Mouse (Mus musculus): ENCODE data around the gene Ogfr.

Gene Ogfr

DNA sequence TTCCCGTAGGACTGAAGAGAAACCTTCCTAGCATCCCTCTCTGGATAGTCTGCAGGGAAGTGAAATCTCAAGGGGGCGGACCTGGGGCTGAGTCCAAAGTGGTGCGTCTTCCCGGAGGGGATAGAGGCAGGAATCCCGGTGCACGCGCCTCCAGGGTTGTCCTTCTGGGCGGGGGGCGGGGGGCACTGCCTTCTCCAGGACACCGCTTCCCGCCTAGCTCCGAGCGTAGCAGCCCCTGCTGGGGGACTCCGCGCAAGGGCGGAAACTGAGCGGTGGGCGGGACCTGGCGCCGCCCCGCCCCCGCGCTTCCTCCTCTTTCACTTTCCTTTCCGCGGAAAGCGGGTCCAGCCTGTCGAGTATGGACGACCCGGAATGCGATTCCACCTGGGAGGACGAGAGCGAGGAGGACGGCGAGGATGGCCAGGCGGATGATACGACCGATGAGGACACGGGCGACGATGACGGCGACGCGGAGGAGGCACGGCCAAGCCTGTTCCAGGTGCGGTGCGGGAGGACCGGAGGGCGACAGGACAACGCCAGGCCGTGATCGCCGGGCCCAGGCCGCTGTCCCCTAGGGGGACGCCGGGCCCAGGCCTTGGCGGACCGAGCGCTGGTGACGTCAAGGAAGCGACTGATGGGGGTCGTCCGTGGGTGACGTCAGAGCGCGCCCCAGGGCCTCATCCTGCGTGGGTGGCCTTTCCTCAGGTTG lies at the start of gene Ogfr:
Ogfr (plus strand) TSS at position 123 of the 709 bp plus-strand sequence.
- peak; percentile 86 for DNase-seq (ENCODE audit: low spot score)

DNA sequence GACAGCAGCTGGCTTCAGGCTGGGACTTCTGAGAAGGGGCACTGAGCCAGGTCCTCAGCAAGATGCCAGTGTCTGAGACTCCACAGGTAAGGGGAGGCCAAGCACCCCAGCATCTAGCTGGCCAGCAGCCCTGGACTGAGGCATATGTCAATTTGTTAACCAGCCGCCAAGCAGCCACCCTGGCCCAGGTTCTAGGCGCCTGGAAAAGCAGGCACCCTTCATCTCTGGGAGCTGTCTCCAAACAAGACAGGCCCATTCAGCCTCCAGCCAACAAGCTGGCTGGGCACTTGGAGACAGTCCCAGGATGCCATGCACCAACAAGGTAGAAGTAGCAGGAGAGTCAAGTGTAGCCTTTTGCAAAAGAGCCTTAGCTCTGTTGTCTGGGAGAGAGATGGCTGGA lies 45.4 kb upstream of the Ogfr start:
- no peak for DNase-seq (ENCODE audit: low spot score)

DNA sequence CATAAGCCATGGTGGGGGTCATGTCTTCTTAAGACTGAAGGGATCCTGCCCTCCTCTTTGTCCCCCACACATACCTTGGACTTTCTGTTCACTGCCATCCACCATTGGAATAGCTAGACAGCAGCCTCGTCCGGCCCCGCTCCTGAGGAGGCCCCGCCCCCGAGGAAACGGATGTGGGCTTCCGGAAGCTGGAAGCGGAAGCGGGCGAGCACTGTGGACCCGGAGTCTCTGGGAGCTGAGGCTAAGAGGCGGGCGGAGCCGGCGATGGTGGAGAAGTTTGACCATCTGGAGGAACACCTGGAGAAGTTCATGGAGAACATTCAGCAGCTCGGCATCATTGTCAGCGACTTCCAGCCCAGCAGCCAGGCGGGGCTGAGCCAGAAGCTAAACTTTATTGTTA lies 44.0 kb upstream of the Ogfr start:
- DNase-seq (ENCODE audit: low spot score) = no peak

DNA sequence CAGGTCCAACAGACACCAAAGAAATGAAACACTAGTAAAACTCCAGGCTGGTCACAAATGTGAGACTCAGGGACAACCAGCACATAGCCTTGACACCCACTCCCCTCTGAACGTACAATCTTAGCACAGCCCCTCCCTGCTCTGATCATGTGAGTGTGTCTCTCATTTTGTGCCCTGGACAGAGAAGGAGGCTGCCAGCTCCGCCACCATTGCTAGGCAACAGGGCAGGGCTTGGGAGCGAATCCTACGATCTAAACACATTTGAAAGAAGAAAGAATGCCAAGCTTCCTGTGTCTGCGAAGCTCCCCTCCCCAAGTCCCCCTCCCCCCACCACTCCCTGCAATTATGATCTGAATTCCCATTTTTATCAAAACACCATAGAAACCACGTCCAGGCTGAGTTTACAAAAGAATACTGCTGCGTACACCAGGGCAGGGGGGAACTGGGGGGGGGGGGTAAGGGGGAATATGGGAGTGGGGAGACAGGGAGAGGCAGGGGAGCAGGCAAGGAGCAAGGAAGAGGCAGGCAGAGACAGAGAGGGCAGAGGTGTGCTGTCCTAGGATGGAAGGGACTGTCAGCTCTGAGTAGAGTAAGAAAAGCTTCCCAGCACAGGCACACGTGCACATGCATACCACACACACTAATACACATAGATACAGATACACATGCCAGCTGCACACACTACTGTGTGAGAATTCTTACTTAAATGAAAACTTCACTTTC lies 41.5 kb upstream of the Ogfr start:
- DNase-seq (ENCODE audit: low spot score) = no peak

DNA sequence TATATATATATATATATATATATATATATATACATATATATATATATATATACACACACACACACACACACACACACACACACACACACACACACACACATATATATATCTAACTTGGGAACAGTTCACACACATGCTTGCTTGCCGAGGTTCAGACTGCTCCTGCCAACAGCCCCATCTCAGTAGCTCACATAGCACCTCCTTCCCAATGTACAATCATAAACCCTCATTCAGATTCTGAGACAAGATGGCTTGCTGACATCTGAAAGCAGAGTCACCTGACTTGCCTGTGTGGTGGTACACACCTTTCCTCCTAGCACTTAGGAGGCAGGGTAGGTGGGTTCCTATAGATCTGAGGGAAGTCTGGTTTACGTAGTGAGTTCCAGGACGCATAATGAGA lies 36.7 kb upstream of the Ogfr start:
- DNase-seq (ENCODE audit: low spot score) = no peak

DNA sequence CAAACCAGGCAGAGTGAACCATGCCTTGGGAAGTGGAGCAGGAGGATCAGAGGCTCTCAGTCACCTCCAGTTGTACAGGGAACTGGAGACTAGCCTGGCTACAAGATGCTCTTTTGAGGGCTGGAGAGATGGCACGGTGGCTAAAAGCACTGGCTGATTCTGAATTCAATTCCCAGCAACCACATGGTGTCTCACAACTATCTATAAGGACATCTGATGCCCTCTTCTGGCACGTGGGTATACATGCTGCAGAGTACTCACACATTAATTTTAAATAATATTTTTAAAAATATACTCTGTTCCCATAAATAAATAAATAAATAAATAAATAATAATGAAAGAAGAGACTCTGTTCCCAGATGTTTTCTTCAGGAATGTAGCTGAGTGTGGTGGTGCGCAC lies 33.8 kb upstream of the Ogfr start:
- no peak for DNase-seq (ENCODE audit: low spot score)

DNA sequence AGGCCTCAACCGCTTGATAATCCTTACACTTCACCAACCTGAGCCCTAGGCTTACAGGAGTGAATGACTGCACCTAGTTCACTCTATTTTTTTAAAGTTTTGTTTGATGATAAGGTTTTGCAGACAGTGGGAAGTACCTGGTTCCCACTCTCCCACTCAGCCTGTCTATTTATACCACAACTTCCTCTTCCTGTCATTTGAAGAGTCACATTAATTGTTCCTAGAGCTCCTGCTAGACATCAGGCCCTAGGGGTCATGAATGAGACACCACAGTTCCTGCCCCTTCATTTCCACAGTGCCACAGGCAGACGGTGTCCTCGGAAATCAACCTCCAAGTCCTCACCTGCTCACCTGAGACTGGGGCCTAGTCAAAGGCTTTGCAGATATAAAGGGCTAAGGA lies 32.6 kb upstream of the Ogfr start:
- no peak for DNase-seq (ENCODE audit: low spot score)

DNA sequence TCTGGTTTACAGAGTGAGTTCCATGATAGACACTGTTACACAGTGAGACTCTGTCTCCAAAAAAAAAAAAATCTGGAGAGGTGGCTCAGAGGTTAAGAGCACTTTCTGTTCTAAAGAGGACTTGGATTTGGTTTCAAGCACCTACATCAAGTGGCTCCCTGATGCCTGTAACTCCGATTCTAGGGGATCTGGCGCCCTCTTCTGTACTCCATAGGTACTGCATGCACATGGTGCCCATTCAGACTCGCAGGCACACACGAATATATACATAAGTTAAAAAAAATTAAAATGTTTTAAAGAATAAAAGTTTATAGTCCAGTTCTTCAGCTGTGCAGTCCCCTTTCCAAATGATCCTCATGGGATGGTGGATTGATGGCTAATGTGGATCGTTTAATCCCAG lies 28.8 kb upstream of the Ogfr start:
- DNase-seq (ENCODE audit: low spot score) = no peak

DNA sequence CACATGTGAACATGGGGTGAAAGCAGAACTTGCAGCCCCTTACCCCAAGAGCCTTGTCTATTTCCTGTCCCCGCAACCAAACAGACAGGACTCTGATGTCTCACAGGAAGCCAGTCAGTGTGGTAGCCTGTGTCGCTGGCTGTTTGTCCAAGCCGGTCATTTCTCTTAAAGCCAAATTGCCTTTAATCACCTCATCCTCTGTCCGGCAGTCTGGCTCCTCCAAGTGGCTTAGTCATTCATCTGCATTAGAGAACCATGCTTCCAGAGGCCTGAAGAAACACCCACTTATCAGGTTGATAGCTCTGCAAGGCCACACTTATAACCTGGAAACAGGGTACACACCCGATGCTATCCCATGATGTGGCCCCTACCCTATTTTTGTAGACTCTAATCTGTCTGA lies 26.9 kb upstream of the Ogfr start:
- no peak for DNase-seq (ENCODE audit: low spot score)

DNA sequence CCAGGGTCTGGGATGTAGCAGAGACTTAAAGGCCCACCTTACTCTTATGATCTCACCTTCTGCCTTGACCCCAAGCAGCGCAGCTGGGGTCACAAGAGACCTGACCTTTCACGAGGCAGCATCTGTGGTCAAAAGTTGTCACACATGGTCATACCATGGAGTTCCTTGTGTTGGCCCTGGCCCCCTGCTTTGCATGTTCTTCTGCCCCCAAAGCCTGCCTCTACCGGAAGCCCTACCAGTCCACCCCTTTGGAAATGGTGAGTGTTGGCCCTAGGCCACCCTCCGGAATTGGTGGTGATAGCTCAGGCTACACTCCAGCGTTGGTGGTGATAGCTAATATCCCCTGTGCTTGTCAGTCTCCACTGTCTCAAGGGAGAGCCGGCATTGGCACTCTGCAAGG lies 25.7 kb upstream of the Ogfr start:
- no peak for DNase-seq (ENCODE audit: low spot score)

DNA sequence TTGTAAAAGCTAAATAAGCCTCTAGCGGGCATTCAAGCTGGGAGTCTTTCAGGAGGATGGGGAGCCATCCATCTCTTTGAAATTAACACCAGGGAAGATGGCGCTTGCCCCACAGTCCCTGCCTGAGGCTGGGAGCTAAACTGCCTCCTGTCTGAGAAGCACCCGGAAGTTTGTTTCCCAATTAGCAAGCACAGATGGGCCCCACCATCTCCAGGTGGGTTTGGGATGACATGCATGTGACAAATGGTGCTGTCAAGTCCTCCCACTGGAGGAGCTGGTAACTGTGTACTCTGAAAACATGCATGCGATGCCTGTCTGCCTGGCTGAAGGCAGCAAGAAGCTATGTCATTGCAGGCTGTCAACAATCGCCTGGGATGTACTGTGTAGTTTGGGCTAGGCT lies 25.2 kb upstream of the Ogfr start:
- no peak for DNase-seq (ENCODE audit: low spot score)

DNA sequence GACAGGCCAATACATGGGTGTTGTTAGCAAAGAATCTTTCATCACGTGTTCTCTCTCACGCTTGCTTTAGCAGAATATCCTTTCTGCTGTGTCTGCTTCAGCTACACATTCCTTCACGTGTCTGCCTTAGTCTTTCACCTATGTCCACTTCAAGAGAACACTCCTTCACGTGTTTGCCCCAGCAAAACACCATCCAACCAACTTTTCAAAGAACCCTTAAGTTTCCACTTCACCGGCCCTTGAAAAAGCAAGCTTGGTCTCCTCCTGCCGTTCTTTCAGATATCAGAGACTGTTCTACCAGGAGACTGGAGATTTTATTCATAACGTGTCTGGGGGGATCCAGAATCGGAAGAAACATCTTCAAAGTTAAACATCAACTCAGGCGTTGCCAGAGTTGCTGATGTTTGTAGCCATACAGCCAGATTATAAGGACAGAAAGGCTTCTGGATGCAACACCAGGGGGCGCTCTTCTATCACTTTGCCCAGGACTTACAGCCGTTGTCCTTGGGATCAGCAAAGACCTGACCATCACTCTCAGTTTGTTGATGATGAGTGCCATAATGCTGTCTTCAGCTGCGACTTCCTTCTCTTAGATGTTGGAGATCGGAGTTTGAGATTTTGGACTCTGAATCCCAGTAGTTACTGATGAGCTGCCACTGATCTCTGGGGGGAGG lies 22.7 kb upstream of the Ogfr start:
- DNase-seq (ENCODE audit: low spot score) = peak; percentile 57

DNA sequence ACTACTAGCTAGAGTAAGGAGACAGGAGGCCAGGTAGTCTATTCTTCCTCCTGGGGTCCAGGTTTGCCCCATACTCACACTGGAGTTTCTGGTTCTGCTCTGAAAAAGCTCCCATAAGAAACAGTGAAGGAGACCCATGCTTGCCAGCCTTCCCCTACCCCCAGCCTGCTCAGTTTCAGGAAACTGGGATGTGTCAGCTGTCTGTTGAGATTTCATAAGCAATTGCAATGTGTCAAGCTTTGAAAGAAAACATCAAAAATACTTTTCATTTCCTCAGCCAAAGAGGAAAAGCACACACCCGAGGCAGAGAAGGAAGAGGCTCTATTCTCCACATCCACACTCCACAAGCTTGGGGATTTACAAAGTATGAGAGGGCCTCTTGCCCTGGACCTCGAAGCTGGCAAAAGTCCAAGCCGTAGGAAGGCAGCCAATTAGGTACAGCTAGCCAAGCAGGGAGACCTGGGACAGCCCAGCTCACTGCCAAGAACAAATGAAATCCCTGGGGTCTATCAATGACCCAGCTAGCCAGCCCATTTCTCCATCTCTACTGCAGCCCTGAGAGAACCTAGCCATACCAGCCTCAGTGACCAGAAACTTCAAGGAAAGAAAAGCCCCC lies 19.9 kb upstream of the Ogfr start:
- no peak for DNase-seq (ENCODE audit: low spot score)

DNA sequence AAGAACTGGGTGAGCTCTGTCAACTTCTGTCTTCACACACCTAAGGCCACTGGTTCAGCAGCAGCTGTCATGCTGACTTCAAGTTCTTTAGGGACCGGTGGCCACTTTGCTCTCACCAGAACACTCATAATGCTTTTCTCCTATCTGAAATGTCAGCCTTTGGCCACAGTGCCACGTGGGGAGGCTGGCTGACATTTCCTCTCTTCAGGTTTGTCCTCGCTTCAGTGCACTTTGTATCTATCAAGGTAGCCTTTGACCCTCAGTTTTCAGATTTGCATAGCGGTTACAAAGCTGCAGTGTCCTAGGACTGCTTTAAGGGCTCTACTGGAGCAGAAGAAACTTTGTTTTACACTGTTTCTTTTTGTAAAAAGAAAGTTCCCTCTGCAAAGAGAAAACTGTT lies 12.6 kb upstream of the Ogfr start:
- peak; percentile 63 for DNase-seq (ENCODE audit: low spot score)

DNA sequence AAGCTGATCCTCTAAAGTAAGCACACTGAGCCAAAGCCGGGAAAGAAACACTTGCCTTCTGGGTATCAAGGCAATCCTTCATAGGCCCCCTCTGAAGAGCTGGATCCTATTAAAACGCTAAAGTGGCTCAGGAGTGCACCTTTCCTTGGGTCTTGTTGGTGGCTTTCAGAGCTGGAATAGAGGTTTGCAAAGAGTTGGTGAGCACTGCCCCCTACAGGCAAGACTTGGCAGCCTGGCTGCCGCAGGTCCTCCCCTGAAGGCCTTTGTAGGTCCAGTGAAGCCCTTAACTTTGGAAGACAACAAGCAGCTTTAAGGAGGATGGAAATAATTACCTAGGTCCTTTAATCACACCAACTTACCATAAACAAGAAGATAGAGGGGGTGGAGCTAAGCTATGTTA lies 10.4 kb upstream of the Ogfr start:
- no peak for DNase-seq (ENCODE audit: low spot score)

DNA sequence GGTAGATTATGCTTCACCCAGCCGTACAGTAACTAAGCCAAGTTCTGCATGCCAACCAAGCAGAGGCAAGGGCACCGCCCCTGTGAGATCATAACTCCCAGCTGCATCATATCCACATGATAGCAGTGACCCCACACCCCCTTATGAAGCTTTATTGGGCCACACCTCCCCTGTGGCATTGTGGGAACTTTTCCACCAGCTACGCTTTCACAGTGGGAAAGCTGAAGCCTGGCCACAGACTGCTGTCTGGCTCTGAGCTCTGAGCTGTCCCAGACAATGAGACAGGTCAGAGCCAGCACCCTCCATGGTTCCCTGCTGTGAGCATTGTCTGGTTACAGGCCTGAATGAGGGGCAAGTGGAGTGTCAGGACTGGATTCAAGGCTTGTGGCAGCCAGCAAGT lies 8.0 kb upstream of the Ogfr start, which contains the start of gene Mrgbp:
Mrgbp (plus strand) TSS at position 303 of the 400 bp plus-strand sequence.
- no peak for DNase-seq (ENCODE audit: low spot score)

DNA sequence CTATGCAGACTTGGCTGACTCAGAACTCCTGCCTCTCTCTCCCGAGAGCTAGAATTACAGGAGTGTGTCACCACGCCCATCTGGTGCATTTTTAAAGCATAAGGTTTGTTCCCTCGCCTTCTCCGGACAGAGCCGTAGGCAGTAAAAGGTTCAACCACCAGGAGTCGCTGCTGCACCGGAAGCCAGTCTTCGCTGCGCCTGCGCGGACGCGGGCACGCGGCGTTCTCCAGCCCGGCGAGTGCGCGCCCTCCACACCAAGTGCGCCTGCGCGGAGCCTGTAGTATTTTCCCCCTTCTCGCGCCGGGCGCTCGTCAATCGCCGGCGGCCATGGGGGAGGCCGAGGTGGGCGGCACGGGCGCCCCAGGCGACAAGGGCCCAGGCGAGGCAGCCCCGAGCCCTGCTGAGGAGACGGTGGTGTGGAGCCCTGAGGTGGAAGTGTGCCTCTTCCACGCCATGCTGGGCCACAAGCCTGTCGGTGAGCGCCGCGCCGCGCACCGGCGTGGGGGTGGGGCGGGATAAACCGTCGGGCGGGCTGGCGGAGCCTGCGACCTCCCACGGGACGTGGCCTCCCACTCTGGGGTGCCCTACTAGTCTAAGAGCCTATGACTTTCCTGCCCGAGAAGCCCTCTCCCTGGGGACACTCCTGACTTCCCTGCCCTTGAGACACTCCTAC lies 6.4 kb upstream of the Ogfr start:
- peak; percentile 95 for DNase-seq (ENCODE audit: low spot score)

DNA sequence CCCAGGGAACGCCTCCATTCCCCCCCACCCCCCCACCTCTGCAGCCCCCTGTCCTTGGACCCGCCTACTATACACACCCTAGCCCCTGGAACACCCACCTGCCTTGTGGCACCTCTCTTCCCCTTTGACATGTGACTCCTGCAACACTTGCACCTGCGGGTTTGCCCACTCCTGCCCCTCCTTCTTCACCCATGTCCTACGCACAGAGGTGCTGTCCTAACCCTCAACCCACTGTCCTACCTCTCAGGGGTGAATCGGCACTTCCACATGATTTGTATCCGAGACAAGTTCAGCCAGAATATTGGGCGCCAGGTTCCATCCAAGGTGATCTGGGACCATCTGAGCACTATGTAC lies 5.9 kb upstream of the Ogfr start:
- DNase-seq (ENCODE audit: low spot score) = no peak

DNA sequence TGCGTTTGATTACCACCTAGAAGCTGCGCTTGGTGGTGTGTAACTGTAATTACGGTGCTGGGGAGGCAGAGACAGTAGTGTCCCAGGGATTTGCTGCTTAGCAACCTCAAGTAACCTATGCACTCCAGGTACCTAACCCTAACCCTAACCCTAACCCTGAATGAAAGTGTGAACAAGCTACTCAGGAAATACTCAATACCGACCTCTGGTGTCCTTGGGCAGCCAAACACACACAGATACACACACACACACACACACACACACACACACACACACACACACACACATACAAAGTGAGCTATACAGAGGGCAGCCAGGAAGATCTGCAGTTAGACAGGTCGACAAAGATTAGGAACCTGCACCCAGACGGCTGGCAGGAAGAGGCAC lies 316 bp upstream of the Ogfr start:
- DNase-seq (ENCODE audit: low spot score) = no peak

DNA sequence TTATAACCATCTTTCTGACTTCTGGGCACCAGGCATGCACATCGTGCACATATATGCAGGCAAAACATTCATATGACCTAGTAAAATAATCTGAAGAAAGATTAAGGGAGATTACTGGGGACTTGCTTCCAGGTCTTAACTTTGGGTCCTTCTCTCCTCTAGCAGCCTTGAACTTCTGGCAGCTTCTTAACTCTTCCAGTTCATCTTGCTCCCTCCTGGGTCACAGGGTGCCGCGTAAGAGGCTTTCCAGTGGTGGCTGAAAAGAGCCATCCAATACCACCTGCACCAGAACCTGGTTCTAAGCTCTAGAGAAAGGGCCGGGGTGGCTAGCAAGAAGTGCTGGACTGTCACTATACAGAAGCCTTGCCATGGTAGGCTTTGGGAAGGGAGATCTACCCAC lies 8.4 kb downstream of the Ogfr start, which contains the start of gene Col9a3:
Col9a3 (plus strand) TSS at position 301 of the 400 bp plus-strand sequence.
- no peak for DNase-seq (ENCODE audit: low spot score)

DNA sequence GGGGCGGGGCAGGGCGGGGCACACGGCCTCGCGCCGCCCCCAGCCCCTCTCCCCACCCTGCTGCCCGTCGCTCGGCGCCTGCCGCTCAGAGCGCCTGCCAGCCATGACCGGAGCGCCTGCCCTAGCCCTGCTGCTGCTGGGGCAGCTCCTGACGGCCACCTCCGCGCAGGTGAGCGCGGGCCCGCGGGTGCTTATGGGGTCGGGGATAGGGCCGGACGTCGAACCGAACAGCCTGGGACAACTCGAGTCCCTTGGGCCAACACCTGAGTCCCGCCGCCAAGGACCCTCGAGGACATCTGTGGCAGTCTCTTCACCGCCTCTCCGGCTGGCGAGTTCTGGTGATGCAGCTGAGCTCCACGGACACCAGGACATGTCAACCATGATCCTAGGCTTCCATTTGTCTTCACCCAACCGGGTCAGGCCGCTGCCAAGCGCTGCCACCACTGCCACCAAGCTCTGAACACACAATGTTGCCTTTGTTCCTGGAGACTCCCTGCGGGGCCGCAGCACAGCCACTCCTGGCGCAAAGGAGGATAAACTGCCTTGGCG lies 9.2 kb downstream of the Ogfr start:
- peak; percentile 52 for DNase-seq (ENCODE audit: low spot score)

DNA sequence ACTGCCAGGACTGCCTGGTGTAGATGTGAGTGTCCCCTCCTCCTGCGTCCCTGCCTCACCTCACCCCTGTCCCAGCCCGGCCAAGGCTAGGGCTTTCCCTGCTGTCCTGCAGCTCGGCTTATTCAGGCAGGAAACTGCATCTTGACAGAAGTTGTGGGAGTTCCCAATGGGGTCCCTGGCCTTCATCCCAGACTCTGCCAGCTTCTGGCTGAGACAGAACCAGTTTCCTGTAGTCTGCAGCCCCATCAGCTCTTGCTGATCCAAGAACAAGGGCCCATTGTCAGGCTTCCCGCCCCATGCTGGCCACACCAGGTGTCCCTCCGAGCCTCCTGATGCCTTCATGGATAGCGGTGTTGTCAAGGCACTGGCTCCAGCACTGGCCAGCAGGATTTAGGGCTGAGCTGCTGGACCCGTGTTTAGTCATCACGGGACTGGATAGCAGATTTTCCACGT lies 11.6 kb downstream of the Ogfr start:
- DNase-seq (ENCODE audit: low spot score) = no peak
